Mouse (Mus musculus) liver, postnatal 0 days (tissue): ENCODE results near the gene Tpt1.

Experiments
- CTCF ChIP-seq: sonication (generic); IDR thresholded peaks from 2 replicates; pipeline ENCODE4 v1.5.1; 2016; ENCODE audit warnings: antibody characterized with exemption, low read depth
- EP300 ChIP-seq: IDR thresholded peaks from 2 replicates; pipeline ENCODE4 v1.6.1; 2016; ENCODE audit warnings: antibody characterized with exemption, low read depth, mild to moderate bottlenecking

DNA sequence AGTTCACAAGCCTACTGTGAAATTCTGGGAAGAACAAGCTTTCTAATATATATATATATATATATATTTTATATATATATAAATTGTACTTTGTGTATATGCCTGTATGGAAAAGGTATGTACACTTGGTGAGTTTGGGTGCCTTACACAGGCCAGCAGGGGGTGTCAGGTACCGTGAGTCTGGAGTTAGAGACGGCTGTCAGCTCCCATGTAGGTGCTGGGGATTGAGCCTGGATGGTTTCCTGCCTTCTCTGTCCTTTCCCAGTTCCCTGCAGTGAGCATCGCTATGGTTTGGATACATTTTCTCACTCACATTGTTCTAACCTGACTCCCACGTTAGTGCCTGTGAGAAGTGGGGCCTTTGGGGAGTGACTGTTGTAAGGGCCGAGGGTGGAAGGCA is 38.4 kb downstream of the Tpt1 start:
- no peak for TF ChIP-seq CTCF
- TF ChIP-seq EP300, result no peak
